Mouse (Mus musculus) right cerebral cortex, adult 18-20 months (tissue): ENCODE measurements around the gene Unc5b.

Experiments
- DNase-seq: peaks from one replicate; pipeline ENCODE4 v3.0.0; 2022; ENCODE audit warnings: mixed read lengths

The Unc5b gene

DNA sequence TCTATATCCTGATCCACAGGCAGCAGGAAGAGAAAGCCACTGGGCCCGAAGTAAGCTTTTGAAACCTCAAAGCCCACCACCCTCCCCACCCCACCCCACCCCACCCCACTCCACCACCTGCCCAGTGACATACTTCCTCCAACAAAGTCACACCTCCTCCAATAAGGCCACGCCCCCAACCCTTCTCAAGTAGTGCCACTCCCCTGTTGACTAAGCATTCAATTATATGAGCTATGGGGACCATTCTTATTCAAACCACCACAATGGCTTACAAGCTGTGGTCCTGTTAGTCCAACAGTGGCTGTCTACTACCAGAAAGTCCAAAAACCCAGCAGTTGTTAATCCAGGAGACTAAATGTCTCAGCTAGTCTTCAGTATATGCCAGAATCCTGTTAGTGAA is 112.9 kb downstream of the Unc5b start:
- no peak for DNase-seq

DNA sequence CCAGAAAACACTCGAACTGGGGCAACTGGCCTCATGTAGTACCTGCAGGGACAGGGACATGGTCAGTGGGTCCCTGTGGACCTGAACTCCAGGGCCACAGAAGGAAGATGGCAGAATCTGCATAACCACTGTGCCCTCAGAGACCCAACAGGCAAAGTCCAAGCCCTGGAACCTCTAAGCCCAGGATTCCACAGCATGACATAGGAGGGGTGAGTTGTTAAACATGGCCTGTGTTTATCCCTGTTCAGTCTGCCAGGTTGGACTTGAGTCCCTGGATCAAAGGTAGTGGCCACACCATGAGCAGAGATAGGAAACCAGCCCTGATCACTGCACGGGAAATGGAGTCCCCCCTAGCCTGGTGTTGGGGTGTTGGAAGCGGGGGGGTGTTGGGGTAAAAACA is 114.9 kb downstream of the Unc5b start:
- DNase-seq, result no peak
